Mouse (Mus musculus) E14TG2a.4 (cell line): Measurements from ENCODE around the gene Tmem106c.

Experiments
- CTCF ChIP-seq: conservative IDR thresholded peaks from 2 replicates; pipeline ENCODE4 v1.5.1; 2014; ENCODE audit warnings: low read length
- NANOG ChIP-seq: IDR thresholded peaks from 2 replicates; pipeline ENCODE4 v1.6.1; 2014; ENCODE audit warnings: borderline replicate concordance, low read length, mixed read lengths
- POU5F1 ChIP-seq: IDR thresholded peaks from 2 replicates; pipeline ENCODE4 v1.6.1; 2014; ENCODE audit warnings: low read length, borderline replicate concordance

GRCm38 (mm10) chr15:97991285-97991895, 27.4 kb downstream of the Tmem106c start:
- TF ChIP-seq CTCF = no peak
- TF ChIP-seq NANOG = no peak
- TF ChIP-seq POU5F1 = no peak
